Mouse (Mus musculus) liver, embryonic 12.5 days (tissue): Measurements from ENCODE around the gene Ylpm1. TPM values are rescaled to one million over a fixed set of nuclear protein-coding genes. Genes with fewer than 3 reads are reported as not detected.

Experiments
- ATAC-seq: fragments of 200-750 bp; cut with Nextera tagmentation; 2 replicates; pipeline ENCODE4 v1.8.0; 2017; ENCODE audit warnings: moderate number of reproducible peaks, mild to moderate bottlenecking, moderate library complexity
- H3K27ac ChIP-seq: fragments of 300-500 bp; sonication (generic); 2 replicates; pipeline ENCODE4 v1.5.1; 2016; ENCODE audit warnings: mild to moderate bottlenecking
- H3K27me3 ChIP-seq: fragments of 300-500 bp; sonication (generic); replicated peaks from 2 replicates; pipeline ENCODE4 v1.6.1; 2016; ENCODE audit warnings: mild to moderate bottlenecking, moderate library complexity
- H3K36me3 ChIP-seq: fragments of 300-500 bp; sonication (generic); 2 replicates; pipeline ENCODE4 v1.6.1; 2016; ENCODE audit warnings: mild to moderate bottlenecking, moderate library complexity
- H3K4me1 ChIP-seq: fragments of 300-500 bp; sonication (generic); 2 replicates; pipeline ENCODE4 v1.6.1; 2016
- H3K4me2 ChIP-seq: fragments of 300-500 bp; sonication (generic); 2 replicates; pipeline ENCODE4 v1.6.1; 2016; ENCODE audit warnings: mild to moderate bottlenecking, moderate library complexity
- H3K4me3 ChIP-seq: fragments of 300-500 bp; sonication (generic); 2 replicates; pipeline ENCODE4 v1.5.1; 2016; ENCODE audit warnings: mild to moderate bottlenecking, moderate library complexity
- H3K9ac ChIP-seq: fragments of 300-500 bp; sonication (generic); 2 replicates; pipeline ENCODE4 v1.6.1; 2016; ENCODE audit warnings: mild to moderate bottlenecking, moderate library complexity
- H3K9me3 ChIP-seq: fragments of 300-500 bp; sonication (generic); replicated peaks from 2 replicates; pipeline ENCODE4 v1.6.1; 2016; ENCODE audit warnings: mild to moderate bottlenecking, moderate library complexity
- WGBS: fragments of 180-500 bp; shearing (Covaris S2); methylation state at CpG from one replicate; pipeline ENCODE4 v1.1.7; 2016; ENCODE audit not compliant: insufficient replicate concordance; 5-methylcytosine and 5-hydroxymethylcytosine counted together
- polyA plus RNA-seq: library from polyadenylated mRNA; unstranded; fragments of >200 nt; fragmentation: Nextera tagmentation; extraction: Ambion mirVana; gene quantifications from 2 replicates; pipeline ENCODE4 v1.2.1, GENCODE M21; 2016

Ylpm1 gene
- polyA plus RNA-seq, 1 experiment from 2014 or later: 12.4 TPM

DNA sequence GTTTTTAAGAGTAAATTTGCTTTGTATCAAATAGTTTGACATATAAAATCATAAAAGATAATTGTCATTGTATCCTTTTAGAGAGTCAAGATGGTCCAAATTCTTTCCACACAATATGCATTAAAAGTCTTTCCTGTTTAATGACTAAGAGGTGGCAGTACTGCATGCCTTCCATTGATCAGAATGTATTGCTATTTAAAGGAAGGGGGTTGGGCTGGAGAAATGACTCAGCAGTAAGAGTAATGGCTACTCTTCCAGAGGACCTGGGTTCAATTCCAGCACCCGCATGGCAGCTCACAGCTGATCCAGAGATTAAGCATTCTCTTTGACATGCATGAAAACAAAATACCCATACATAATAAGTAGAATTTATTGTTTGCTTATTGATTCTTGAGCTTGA, 25.9 kb downstream of the Ylpm1 start:
- no peaks in the 10 kb centered on the region for H3K27me3 ChIP-seq
- peaks cover 26% of the 10 kb centered on the region for H3K36me3 ChIP-seq
- no peak overlapping the region for H3K27ac ChIP-seq
- 90% methylated on average over 1 of the region's 1 CpGs for WGBS
- no peak for ATAC-seq
- no peaks in the 10 kb centered on the region for H3K9me3 ChIP-seq
- H3K9ac ChIP-seq: no peak overlapping the region
- no peak overlapping the region for H3K4me3 ChIP-seq
- no peak overlapping the region for H3K4me2 ChIP-seq
- peaks cover 6% of the 10 kb centered on the region for H3K4me1 ChIP-seq

- Histone ChIP-seq H3K9me3 (no peaks in the 10 kb centered on the region), H3K4me2 (no peak overlapping the region), H3K4me1 (no peaks in the 10 kb centered on the region), H3K36me3 (peaks cover 67% of the 10 kb centered on the region), H3K9ac (no peak overlapping the region), H3K27ac (no peak overlapping the region), H3K4me3 (no peak overlapping the region), H3K27me3 (no peaks in the 10 kb centered on the region)
- ATAC-seq: no peak
- 78% methylated on average over 2 of the region's 2 CpGs for WGBS
These were observed 36.6 kb downstream of the Ylpm1 start for GRCm38 (mm10) chr12:85032710-85033109.

DNA sequence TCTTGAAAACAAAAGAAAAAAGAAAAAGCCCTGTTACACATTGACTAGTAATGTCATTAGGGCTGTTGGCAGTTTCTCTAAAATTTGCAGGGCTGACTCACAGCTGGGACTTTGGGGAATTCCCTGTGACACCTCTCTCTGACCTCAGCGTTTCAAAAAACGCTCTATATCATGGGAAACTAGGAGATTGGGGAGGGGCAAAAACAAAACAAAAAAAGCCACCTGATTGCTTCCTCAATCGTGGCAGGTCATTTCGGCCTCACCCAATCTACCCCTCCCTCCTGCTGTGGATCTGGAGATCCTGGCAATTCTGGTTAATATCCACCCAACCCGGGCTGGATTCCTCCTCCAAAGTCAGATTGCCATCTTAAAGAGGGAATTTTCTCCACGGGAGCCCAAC, 55.1 kb downstream of the Ylpm1 start:
- 0 out of 2 replicates have a peak, but pooled peaks have one; percentile 4 for ATAC-seq
- peaks cover 79% of the 10 kb centered on the region for H3K36me3 ChIP-seq
- no peaks in the 10 kb centered on the region for H3K27me3 ChIP-seq
- no peaks in the 10 kb centered on the region for H3K9me3 ChIP-seq
- 67% methylated on average over 6 of the region's 6 CpGs for WGBS
- no peak overlapping the region for H3K4me3 ChIP-seq
- H3K4me1 ChIP-seq: no peaks in the 10 kb centered on the region
- no peak overlapping the region for H3K27ac ChIP-seq
- no peak overlapping the region for H3K4me2 ChIP-seq
- no peak overlapping the region for H3K9ac ChIP-seq

GRCm38 (mm10) chr12:85071043-85071442, 74.9 kb downstream of the Ylpm1 start:
- H3K4me3 ChIP-seq: no peak overlapping the region
- no peaks in the 10 kb centered on the region for H3K4me1 ChIP-seq
- H3K9me3 ChIP-seq: no peaks in the 10 kb centered on the region
- peaks cover 64% of the 10 kb centered on the region for H3K36me3 ChIP-seq
- no peaks in the 10 kb centered on the region for H3K27me3 ChIP-seq
- no peak for ATAC-seq
- H3K9ac ChIP-seq: no peak overlapping the region
- no peak overlapping the region for H3K27ac ChIP-seq
- no peak overlapping the region for H3K4me2 ChIP-seq

- Histone ChIP-seq H3K4me3 (no peak overlapping the region), H3K9me3 (no peaks in the 10 kb centered on the region), H3K9ac (no peak overlapping the region), H3K36me3 (peaks cover 25% of the 10 kb centered on the region), H3K4me2 (no peak overlapping the region), H3K27ac (no peak overlapping the region), H3K27me3 (no peaks in the 10 kb centered on the region), H3K4me1 (no peaks in the 10 kb centered on the region)
- no peak for ATAC-seq
- WGBS: 83% methylated on average over 3 of the region's 3 CpGs
These were observed 81.0 kb downstream of the Ylpm1 start for GRCm38 (mm10) chr12:85077100-85077499.

DNA sequence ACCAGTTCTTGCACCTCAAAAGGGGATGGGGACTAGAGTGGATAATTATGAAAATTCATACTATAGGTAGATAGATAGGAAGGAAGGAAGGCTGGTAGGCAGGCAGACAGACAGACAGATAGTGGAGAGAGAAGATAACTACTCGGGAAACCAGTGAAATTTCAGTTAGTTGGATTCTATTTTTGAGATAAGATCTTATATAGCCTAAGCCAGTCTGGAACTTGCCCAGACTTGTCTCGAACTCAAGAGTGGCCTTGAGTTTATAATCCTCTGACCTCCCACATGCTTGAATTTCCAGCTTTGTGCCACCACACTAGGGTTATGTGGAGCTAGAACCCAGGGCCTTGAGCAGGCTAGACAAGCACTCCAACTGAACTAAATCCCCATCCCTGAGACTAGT, 88.1 kb downstream of the Ylpm1 start:
- no peak overlapping the region for H3K4me3 ChIP-seq
- H3K27me3 ChIP-seq: no peaks in the 10 kb centered on the region
- no peak overlapping the region for H3K27ac ChIP-seq
- ATAC-seq: no peak
- no peaks in the 10 kb centered on the region for H3K9me3 ChIP-seq
- no peak overlapping the region for H3K9ac ChIP-seq
- 23% methylated on average over 2 of the region's 2 CpGs for WGBS
- H3K36me3 ChIP-seq: peaks cover 29% of the 10 kb centered on the region
- H3K4me2 ChIP-seq: no peak overlapping the region
- no peaks in the 10 kb centered on the region for H3K4me1 ChIP-seq

DNA sequence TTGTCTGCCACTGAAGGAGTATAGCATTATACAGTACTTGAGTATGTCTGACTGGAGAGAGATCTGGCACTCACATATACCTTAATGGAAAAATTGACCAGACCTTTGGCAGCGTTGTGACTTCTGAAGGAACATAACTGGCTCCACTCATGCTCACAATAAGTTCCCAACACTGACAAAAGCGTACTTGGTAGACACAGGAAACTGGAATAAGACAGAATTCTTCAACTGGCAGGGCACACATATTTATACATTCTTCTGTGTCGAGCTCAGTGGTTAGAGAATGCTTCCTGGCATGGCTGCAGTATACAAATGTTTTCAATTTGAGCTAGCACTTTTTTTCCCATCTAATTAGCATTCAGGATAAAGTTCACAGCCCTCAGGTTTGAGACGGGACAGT, 88.8 kb downstream of the Ylpm1 start:
- H3K36me3 ChIP-seq: peaks cover 32% of the 10 kb centered on the region
- H3K4me1 ChIP-seq: no peaks in the 10 kb centered on the region
- ATAC-seq: no peak
- 75% methylated on average over 4 of the region's 4 CpGs for WGBS
- H3K27ac ChIP-seq: no peak overlapping the region
- no peak overlapping the region for H3K4me2 ChIP-seq
- H3K4me3 ChIP-seq: no peak overlapping the region
- no peaks in the 10 kb centered on the region for H3K9me3 ChIP-seq
- no peaks in the 10 kb centered on the region for H3K27me3 ChIP-seq
- no peak overlapping the region for H3K9ac ChIP-seq

DNA sequence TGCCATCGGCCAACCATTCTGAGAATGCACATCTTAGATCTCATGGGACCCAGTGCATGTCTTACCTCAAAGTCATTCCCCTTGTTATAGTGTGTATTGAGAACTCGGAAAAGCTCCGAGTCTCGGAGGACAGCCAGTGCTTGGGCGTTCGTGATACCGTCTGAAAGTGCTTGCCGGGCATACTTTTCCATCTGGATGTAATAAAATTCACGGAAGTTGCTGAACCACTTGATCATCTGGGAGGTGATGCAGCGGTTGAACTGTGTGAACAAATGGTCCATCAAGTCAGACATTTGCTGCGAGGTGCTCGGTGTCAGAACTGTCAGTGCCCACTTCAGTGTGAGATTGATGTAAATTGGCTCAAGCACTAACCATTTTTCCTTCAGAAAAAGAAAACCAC, 91.7 kb downstream of the Ylpm1 start:
- Histone ChIP-seq H3K27ac (no peak overlapping the region), H3K27me3 (no peaks in the 10 kb centered on the region), H3K4me2 (no peak overlapping the region), H3K4me3 (no peak overlapping the region), H3K9me3 (no peaks in the 10 kb centered on the region), H3K4me1 (peaks cover 19% of the 10 kb centered on the region), H3K36me3 (peaks cover 32% of the 10 kb centered on the region), H3K9ac (no peak overlapping the region)
- 90% methylated on average over 12 of the region's 12 CpGs for WGBS
- ATAC-seq: no peak

DNA sequence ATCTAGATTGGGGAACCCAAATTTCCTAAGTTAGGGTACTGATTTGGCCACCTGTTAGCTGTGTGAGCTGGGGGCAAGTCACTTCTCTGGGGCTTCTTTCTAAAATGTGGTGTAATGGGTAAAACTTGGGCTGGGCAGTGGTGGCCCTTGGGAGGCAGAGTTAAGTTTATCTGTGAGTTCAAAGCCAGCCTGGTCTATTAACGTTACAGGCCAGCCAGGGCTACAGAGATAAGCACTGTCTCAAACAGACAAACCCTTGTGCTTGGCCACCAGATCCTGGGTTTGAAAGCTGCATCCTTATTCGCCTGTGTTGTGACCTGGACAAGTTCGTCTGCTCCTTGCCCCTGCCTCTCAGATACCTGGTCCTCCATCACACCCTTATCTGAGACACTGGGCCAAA, 95.1 kb downstream of the Ylpm1 start:
- Histone ChIP-seq H3K36me3 (peaks cover 32% of the 10 kb centered on the region), H3K27ac (peak overlapping the region; percentile 24), H3K9ac (no peak overlapping the region), H3K4me2 (no peak overlapping the region), H3K4me3 (no peak overlapping the region), H3K4me1 (peaks cover 26% of the 10 kb centered on the region), H3K27me3 (no peaks in the 10 kb centered on the region), H3K9me3 (no peaks in the 10 kb centered on the region)
- 19% methylated on average over 3 of the region's 3 CpGs for WGBS
- ATAC-seq: peak; percentile 67

DNA sequence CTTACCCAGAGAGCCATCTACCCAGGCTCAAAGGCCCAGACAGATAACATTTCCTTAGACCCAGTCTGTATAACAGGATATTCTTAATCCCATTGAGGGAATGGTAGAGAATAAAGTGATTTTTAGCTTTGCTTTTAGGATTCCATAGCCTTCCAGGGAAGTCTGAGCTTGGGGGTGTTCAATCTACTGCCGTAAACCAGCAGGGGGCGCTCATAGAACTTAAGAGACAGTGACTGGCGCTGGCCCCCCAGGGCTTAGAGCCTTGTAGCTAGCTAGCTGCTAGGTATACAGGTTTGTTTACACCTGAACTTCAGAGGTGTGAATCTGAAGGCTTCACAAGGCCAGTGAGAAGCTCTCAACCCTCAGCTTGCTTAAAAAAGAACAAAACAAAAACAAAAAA, 96.1 kb downstream of the Ylpm1 start:
- no peak for ATAC-seq
- Histone ChIP-seq H3K4me3 (no peak overlapping the region), H3K9me3 (no peaks in the 10 kb centered on the region), H3K9ac (no peak overlapping the region), H3K36me3 (peaks cover 23% of the 10 kb centered on the region), H3K4me2 (no peak overlapping the region), H3K27me3 (no peaks in the 10 kb centered on the region), H3K27ac (no peak overlapping the region), H3K4me1 (peaks cover 29% of the 10 kb centered on the region)
- WGBS: 1% methylated on average over 3 of the region's 3 CpGs

GRCm38 (mm10) chr12:85094010-85094409, 97.9 kb downstream of the Ylpm1 start:
- Histone ChIP-seq H3K27me3 (no peaks in the 10 kb centered on the region), H3K4me3 (no peak overlapping the region), H3K9me3 (no peaks in the 10 kb centered on the region), H3K4me1 (peaks cover 32% of the 10 kb centered on the region), H3K9ac (no peak overlapping the region), H3K4me2 (no peak overlapping the region), H3K36me3 (peaks cover 6% of the 10 kb centered on the region), H3K27ac (no peak overlapping the region)
- ATAC-seq: 0 out of 2 replicates have a peak, but pooled peaks have one; percentile 30
- WGBS: 27% methylated on average over 14 of the region's 14 CpGs

GRCm38 (mm10) chr12:85094706-85095105, 98.6 kb downstream of the Ylpm1 start:
- no peak overlapping the region for H3K4me3 ChIP-seq
- no peaks in the 10 kb centered on the region for H3K36me3 ChIP-seq
- peaks cover 32% of the 10 kb centered on the region for H3K4me1 ChIP-seq
- H3K9ac ChIP-seq: no peak overlapping the region
- no peaks in the 10 kb centered on the region for H3K27me3 ChIP-seq
- H3K4me2 ChIP-seq: no peak overlapping the region
- H3K9me3 ChIP-seq: no peaks in the 10 kb centered on the region
- 77% methylated on average over 10 of the region's 10 CpGs for WGBS
- no peak overlapping the region for H3K27ac ChIP-seq
- no peak for ATAC-seq

DNA sequence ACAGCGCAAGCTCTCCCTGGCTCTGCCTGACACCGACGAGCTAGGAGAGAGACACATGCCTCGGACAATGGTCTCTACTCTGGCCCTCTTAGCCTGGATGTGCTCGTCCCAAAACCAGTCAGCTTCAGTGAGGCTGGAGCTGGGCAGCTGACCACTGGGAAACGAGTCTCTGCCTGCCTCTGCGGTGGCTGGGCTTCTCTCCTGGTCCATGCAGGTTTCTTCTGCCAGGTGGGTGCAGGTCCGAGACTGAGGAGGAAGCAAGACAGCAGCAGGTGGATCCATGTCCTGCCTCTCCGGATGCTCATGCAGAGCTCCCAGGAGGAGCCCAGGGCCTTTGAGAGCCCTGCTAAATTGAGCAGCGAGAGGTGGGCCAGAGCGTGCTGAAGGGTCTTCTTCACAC, 99.0 kb downstream of the Ylpm1 start:
- Histone ChIP-seq H3K4me1 (peaks cover 32% of the 10 kb centered on the region), H3K9ac (no peak overlapping the region), H3K27ac (no peak overlapping the region), H3K9me3 (no peaks in the 10 kb centered on the region), H3K36me3 (no peaks in the 10 kb centered on the region), H3K4me3 (no peak overlapping the region), H3K4me2 (no peak overlapping the region), H3K27me3 (no peaks in the 10 kb centered on the region)
- 75% methylated on average over 11 of the region's 11 CpGs for whole genome bisulfite sequencing
- no peak for ATAC-seq
